Comparison of ENCODE assay signal across 11 mouse cellular contexts in the genomic region with DNA sequence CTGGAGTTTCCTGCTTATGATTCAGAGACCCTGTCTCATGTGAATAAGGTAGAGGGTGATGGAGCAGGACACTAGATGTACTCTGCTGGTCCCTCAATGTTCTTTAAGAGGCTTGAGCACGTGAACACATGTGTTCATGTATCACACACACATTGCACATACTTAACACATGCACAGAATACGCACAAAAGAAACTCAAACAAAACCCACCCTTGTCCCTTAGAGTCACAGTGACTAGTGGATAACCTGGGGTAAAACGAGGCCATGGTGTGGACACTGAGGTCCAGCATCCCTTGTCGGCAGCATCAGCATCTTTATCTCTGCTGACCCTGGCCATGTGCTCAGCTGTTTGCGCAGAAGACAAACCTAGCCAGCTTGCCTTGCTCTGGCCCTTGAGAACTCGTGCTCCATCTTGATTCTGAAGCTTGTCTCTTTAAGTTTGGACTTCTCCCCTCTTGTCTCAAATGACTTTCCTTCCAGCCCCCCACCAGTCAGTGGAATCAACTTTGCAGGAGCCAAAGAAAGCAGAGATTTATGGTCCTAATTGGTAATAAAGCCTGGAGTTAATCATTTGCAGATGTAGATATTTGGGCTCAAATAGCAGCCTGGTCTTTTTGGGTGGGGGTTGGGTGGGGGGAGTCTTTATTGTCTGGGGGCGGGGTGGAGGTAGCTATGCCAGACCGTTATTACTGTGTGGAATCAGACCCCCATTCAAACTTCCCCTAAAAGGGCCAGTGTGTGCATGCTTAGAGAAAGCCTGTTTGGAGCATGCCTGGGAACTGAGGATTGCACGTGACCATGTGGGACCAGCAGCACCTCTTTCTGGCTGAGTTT.
DNase-seq lines count a peak whose midpoint lies in the region; ATAC-seq and TF ChIP-seq lines count a peak whose summit lies in the region.
"Had no signal": no experiment of that assay in that cellular context is flagged by ENCODE, and none has a peak within 500 bp of the region (broad histone marks: within the 10 kb centered on the region; RNA-seq: fewer than 3 reads in every experiment).

No protein-coding gene starts in this region.

- no peak overlapping the region for H3K4me3 ChIP-seq in kidney, postnatal 0 days (replicated peaks; ENCODE audit: low read depth, low read length)
- no peak overlapping the region for H3K4me3 ChIP-seq in kidney, adult 2 months (ENCODE audit: insufficient read depth, low read depth, low read length)
- H3K4me3 ChIP-seq in embryonic facial prominence, embryonic 15.5 days (replicated peaks), result no peak overlapping the region
- H3K4me3 ChIP-seq in neural tube, embryonic 11.5 days (ENCODE audit: low read depth, low read length), result no peak overlapping the region

- H3K4me2 ChIP-seq in kidney, postnatal 0 days (ENCODE audit: low read length), result no peak overlapping the region
- no peak overlapping the region for H3K4me2 ChIP-seq in embryonic facial prominence, embryonic 15.5 days (replicated peaks)
- no peak overlapping the region for H3K4me2 ChIP-seq in neural tube, embryonic 11.5 days (ENCODE audit: low read depth)
- H3K4me2 ChIP-seq: liver, embryonic 11.5 days had no signal

- no peak overlapping the region for H3K27ac ChIP-seq in kidney, postnatal 0 days
- no peak overlapping the region for H3K27ac ChIP-seq in kidney, adult 2 months (ENCODE audit: insufficient read depth, low read depth, low read length)
- no peak overlapping the region; the same call in 1 of the 2 replicates for H3K27ac ChIP-seq in embryonic facial prominence, embryonic 15.5 days (replicated peaks)
- no peak overlapping the region for H3K27ac ChIP-seq in neural tube, embryonic 11.5 days (ENCODE audit: low read depth, low read length)

- TF ChIP-seq POLR2A in kidney, adult 2 months (IDR thresholded peaks at IDR 0.05; ENCODE audit: low read depth, low read length), result no peak

- ATAC-seq in kidney, postnatal 0 days (replicated peaks; ENCODE audit: low FRiP score, low read depth), result 0 out of 2 replicates have a peak, but pooled peaks have one; percentile 45
- peak; percentile 82 for ATAC-seq in embryonic facial prominence, embryonic 15.5 days (ENCODE audit: insufficient number of reproducible peaks, low FRiP score, low TSS enrichment, low read depth)
- ATAC-seq in neural tube, embryonic 11.5 days (ENCODE audit: insufficient read depth, low FRiP score, low TSS enrichment), result no peak

- H3K9me3 ChIP-seq in kidney, postnatal 0 days (replicated peaks; ENCODE audit: low read length), result no peaks in the 10 kb centered on the region
- no peaks in the 10 kb centered on the region for H3K9me3 ChIP-seq in embryonic facial prominence, embryonic 15.5 days (replicated peaks)
- no peaks in the 10 kb centered on the region for H3K9me3 ChIP-seq in neural tube, embryonic 11.5 days (ENCODE audit: control insufficient read depth, low read length)

- no peak overlapping the region for H3K9ac ChIP-seq in kidney, postnatal 0 days (ENCODE audit: low read depth, low read length)
- H3K9ac ChIP-seq in embryonic facial prominence, embryonic 15.5 days, result no peak overlapping the region
- no peak overlapping the region for H3K9ac ChIP-seq in neural tube, embryonic 11.5 days (ENCODE audit: low read length)

- TF ChIP-seq CTCF in kidney, postnatal 0 days (IDR thresholded peaks at IDR 0.05; ENCODE audit: low read depth), result no peak
- no peak for TF ChIP-seq CTCF in kidney, adult 2 months (conservative IDR thresholded peaks at IDR 0.05; ENCODE audit: insufficient read depth, insufficient read length, low read depth, low read length)

- H3K27me3 ChIP-seq in kidney, postnatal 0 days (ENCODE audit: insufficient read depth, low read length), result no peaks in the 10 kb centered on the region
- no peaks in the 10 kb centered on the region; the same call in 1 of the 2 replicates for H3K27me3 ChIP-seq in kidney, adult 2 months (replicated peaks; ENCODE audit: control insufficient read depth, insufficient read depth, low read length)
- no peaks in the 10 kb centered on the region for H3K27me3 ChIP-seq in embryonic facial prominence, embryonic 15.5 days
- no peaks in the 10 kb centered on the region for H3K27me3 ChIP-seq in neural tube, embryonic 11.5 days (ENCODE audit: control insufficient read depth, insufficient read depth, low read length)

- 33% methylated on average over 9 of the region's 9 CpGs for WGBS in kidney, postnatal 0 days
- WGBS in kidney, adult 2 months, result 46% methylated on average over 9 of the region's 9 CpGs
- 37% methylated on average over 9 of the region's 9 CpGs for WGBS in embryonic facial prominence, embryonic 15.5 days
- WGBS in neural tube, embryonic 11.5 days, result 31% methylated on average over 9 of the region's 9 CpGs

- DNase-seq in kidney, postnatal 0 days (ENCODE audit: low spot score), result peak; percentile 71
- DNase-seq in kidney, adult 2 months, result no peak
- peak; percentile 78 for DNase-seq in embryo, embryonic 11 days
- DNase-seq in neural tube, embryonic 11.5 days (ENCODE audit: low spot score), result peak; percentile 33
- no peak for DNase-seq in B cell, adult 2 months
- no peak for DNase-seq in cerebellum, adult 9-10 months
- DNase-seq: gastrocnemius, postnatal 10 days; heart, postnatal 14 days; thymus, postnatal 14 days had no signal

- H3K4me1 ChIP-seq in kidney, postnatal 0 days (replicated peaks; ENCODE audit: insufficient read depth, low read length), result peaks cover 21% of the 10 kb centered on the region; the same call in 1 of the 2 replicates
- peaks cover 4% of the 10 kb centered on the region; the same call in 1 of the 2 replicates for H3K4me1 ChIP-seq in kidney, adult 2 months (ENCODE audit: control insufficient read depth, insufficient read depth, low read length)
- peaks cover 21% of the 10 kb centered on the region for H3K4me1 ChIP-seq in embryonic facial prominence, embryonic 15.5 days
- H3K4me1 ChIP-seq in neural tube, embryonic 11.5 days (ENCODE audit: control insufficient read depth, insufficient read depth, low read length), result peaks cover 5% of the 10 kb centered on the region; the same call in 1 of the 2 replicates

- no peaks in the 10 kb centered on the region for H3K36me3 ChIP-seq in kidney, postnatal 0 days (ENCODE audit: insufficient read depth, low read length)
- no peaks in the 10 kb centered on the region for H3K36me3 ChIP-seq in kidney, adult 2 months (ENCODE audit: control insufficient read depth, insufficient read depth, low read length)
- no peaks in the 10 kb centered on the region for H3K36me3 ChIP-seq in embryonic facial prominence, embryonic 15.5 days
- H3K36me3 ChIP-seq in neural tube, embryonic 11.5 days (ENCODE audit: control insufficient read depth, insufficient read depth, low read length), result no peaks in the 10 kb centered on the region

Comparison
In these comparisons a context has a peak if more than half of its experiments do, and no peak if none do; other contexts are left out.
1. DNase-seq: peak in kidney, postnatal 0 days (single experiment), embryo, embryonic 11 days (single experiment) and neural tube, embryonic 11.5 days (single experiment); none in kidney, adult 2 months (single experiment), B cell, adult 2 months (0 of 2) and cerebellum, adult 9-10 months (single experiment).